Mouse (Mus musculus) lung, adult 18-20 months (tissue): Measurements from ENCODE around the gene Pwwp2b.

ENCODE experiments used
- DNase-seq, 2 experiments: peaks; one replicate each; pipeline ENCODE4 v3.0.0; 2022; ENCODE audit warnings: mixed read lengths in 2 of 2

Gene Pwwp2b

GRCm38 (mm10) chr7:139247881-139248614 is at the start of gene Pwwp2b:
Gene Pwwp2b, plus strand, starts transcription at chr7:139248482.
- peak; percentile 88 to 89 for DNase-seq

GRCm38 (mm10) chr7:139200108-139200507 is 48.2 kb upstream of the Pwwp2b start:
- peak; percentile 37 for DNase-seq

GRCm38 (mm10) chr7:139201209-139201608 is 47.1 kb upstream of the Pwwp2b start:
- DNase-seq: no peak

GRCm38 (mm10) chr7:139208023-139208772 is 40.1 kb upstream of the Pwwp2b start:
- peak; percentile 30 to 36 for DNase-seq

GRCm38 (mm10) chr7:139208773-139209095 is 39.5 kb upstream of the Pwwp2b start:
- no peak for DNase-seq

- no peak for DNase-seq
Measured at GRCm38 (mm10) chr7:139211761-139212160, 36.5 kb upstream of the Pwwp2b start.

- DNase-seq: peak; percentile 99
Measured at GRCm38 (mm10) chr7:139212754-139213745, 35.2 kb upstream of the Pwwp2b start, which contains the start of the genes Lrrc27 and Stk32c. Gene Lrrc27, plus strand, starts transcription at chr7:139212988. Gene Stk32c, minus strand, starts transcription at chr7:139213307.

GRCm38 (mm10) chr7:139213751-139214150 is 34.5 kb upstream of the Pwwp2b start:
- no peak for DNase-seq

GRCm38 (mm10) chr7:139214160-139214559 is 34.1 kb upstream of the Pwwp2b start:
- DNase-seq: no peak

GRCm38 (mm10) chr7:139214596-139215340 is 33.5 kb upstream of the Pwwp2b start:
- DNase-seq: no peak

GRCm38 (mm10) chr7:139215516-139215915 is 32.8 kb upstream of the Pwwp2b start:
- no peak for DNase-seq

GRCm38 (mm10) chr7:139215946-139216345 is 32.3 kb upstream of the Pwwp2b start:
- DNase-seq: no peak

GRCm38 (mm10) chr7:139216464-139216863 is 31.8 kb upstream of the Pwwp2b start:
- no peak for DNase-seq

GRCm38 (mm10) chr7:139217046-139217445 is 31.2 kb upstream of the Pwwp2b start:
- DNase-seq: no peak

- no peak for DNase-seq
Measured at GRCm38 (mm10) chr7:139218641-139219415, 29.5 kb upstream of the Pwwp2b start.

- no peak for DNase-seq
Measured at GRCm38 (mm10) chr7:139219486-139219885, 28.8 kb upstream of the Pwwp2b start.

- peak; percentile 42 to 54 for DNase-seq
Measured at GRCm38 (mm10) chr7:139220303-139220702, 28.0 kb upstream of the Pwwp2b start.

- DNase-seq: no peak
Measured at GRCm38 (mm10) chr7:139221072-139221471, 27.2 kb upstream of the Pwwp2b start.

GRCm38 (mm10) chr7:139221856-139222255 is 26.4 kb upstream of the Pwwp2b start:
- no peak for DNase-seq

- DNase-seq: no peak
Measured at GRCm38 (mm10) chr7:139222341-139222740, 25.9 kb upstream of the Pwwp2b start.

- DNase-seq: peak in 1 of 2 experiments; percentile 2
Measured at GRCm38 (mm10) chr7:139224070-139224469, 24.2 kb upstream of the Pwwp2b start.
